ENCODE assay signal across 24 mouse cellular contexts in the genomic region with DNA sequence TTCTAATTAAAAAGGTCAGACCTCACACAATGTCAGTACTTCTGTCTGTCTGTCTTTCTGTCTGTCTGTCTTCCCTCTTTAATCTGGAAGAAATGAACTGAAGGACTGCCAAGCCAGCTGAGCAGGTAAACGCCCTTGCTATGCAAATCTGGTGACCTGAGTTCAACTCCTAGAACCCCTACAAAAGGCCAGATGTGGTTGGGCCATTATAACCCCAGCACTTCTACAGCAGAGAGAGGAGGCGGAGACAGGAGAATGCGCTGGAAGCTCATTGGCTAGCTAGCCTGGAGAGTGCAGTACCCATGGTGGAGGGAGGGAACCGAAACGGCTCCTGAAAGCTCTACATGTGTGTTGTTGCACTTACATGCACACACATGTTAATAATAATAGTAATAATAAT.
"Had no signal": no experiment of that assay in that cellular context is flagged by ENCODE, and none has a peak within 500 bp of the region (broad histone marks: within the 10 kb centered on the region; RNA-seq: fewer than 3 reads in every experiment).

No protein-coding gene starts in this region.

- H3K4me3 ChIP-seq: gastrocnemius, adult 2 months; heart, embryonic 13.5 days; heart, embryonic 15.5 days; hindbrain, embryonic 13.5 days; hindbrain, embryonic 15.5 days; kidney, embryonic 15.5 days; limb, embryonic 13.5 days; limb, embryonic 15.5 days; liver, embryonic 12.5 days had no signal

- H3K4me1 ChIP-seq: heart, embryonic 15.5 days; hindbrain, embryonic 15.5 days; limb, embryonic 13.5 days; limb, embryonic 15.5 days; liver, embryonic 12.5 days had no signal

- H3K36me3 ChIP-seq: heart, embryonic 13.5 days; heart, embryonic 15.5 days; hindbrain, embryonic 13.5 days; hindbrain, embryonic 15.5 days; kidney, embryonic 15.5 days; limb, embryonic 13.5 days; limb, embryonic 15.5 days; liver, embryonic 12.5 days had no signal

- H3K9ac ChIP-seq: heart, embryonic 13.5 days; heart, embryonic 15.5 days; hindbrain, embryonic 13.5 days; hindbrain, embryonic 15.5 days; kidney, embryonic 15.5 days; limb, embryonic 13.5 days; limb, embryonic 15.5 days; liver, embryonic 12.5 days had no signal

- H3K27ac ChIP-seq: gastrocnemius, adult 2 months; heart, embryonic 13.5 days; heart, embryonic 15.5 days; hindbrain, embryonic 13.5 days; hindbrain, embryonic 15.5 days; hindbrain, postnatal 0 days; kidney, embryonic 15.5 days; kidney, postnatal 0 days; limb, embryonic 13.5 days; limb, embryonic 15.5 days; liver, embryonic 12.5 days had no signal

- H3K27me3 ChIP-seq: heart, embryonic 13.5 days; heart, embryonic 15.5 days; hindbrain, embryonic 13.5 days; hindbrain, embryonic 15.5 days; kidney, embryonic 15.5 days; limb, embryonic 13.5 days; limb, embryonic 15.5 days; liver, embryonic 12.5 days had no signal

- DNase-seq: gastrocnemius, adult 2 months; gastrocnemius, postnatal 10 days; gastrocnemius, postnatal 25 days; heart, adult 18-20 months; heart, postnatal 14 days; heart, postnatal 36 days; kidney, adult 11 months; kidney, adult 2 months; kidney, adult 9 months; kidney, postnatal 14 days; kidney, postnatal 36 days; layer of hippocampus, adult 9-11 months; layer of hippocampus, postnatal 36 days; left cerebral cortex, postnatal 4 days had no signal

- H3K9me3 ChIP-seq: heart, embryonic 13.5 days; heart, embryonic 15.5 days; hindbrain, embryonic 13.5 days; hindbrain, embryonic 15.5 days; kidney, embryonic 15.5 days; limb, embryonic 13.5 days; limb, embryonic 15.5 days; liver, embryonic 12.5 days had no signal
